Mouse (Mus musculus): ENCODE measurements around the gene Pgm3. TPM values are rescaled to one million over a fixed set of nuclear protein-coding genes. Genes with fewer than 3 reads are reported as not detected.

Pgm3 gene
- polyA plus RNA-seq, 1 experiment from 2014 or later = 21.2 TPM

DNA sequence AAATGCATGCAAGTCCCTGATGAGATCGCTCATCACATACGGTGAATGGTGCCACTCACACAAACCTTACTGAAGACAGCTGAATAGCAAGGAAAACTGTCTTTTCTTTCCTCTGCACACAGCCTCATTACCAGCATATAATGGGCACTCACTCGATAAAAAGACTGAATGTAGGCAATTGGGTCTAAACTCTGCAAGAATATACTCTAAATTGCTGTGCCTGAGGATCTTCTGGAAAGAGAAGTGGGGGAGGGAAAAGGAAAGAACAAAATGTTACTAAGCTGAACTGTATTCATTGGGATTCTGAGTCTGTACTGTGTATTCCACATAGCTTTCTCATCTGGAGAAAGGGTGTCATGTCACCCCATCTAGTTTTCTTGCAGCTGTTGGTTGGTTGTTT lies 28.2 kb downstream of the Pgm3 start:
- H3K4me3 ChIP-seq (ENCODE audit: low read depth, low read length) = no peak overlapping the region
- TF ChIP-seq EP300 (optimal IDR thresholded peaks at IDR 0.05) = no peak
- no peak for ATAC-seq (ENCODE audit: low FRiP score, low TSS enrichment)
- no peak for DNase-seq (ENCODE audit: low spot score)
- H3K9ac ChIP-seq (ENCODE audit: low read length) = no peak overlapping the region
- H3K36me3 ChIP-seq (ENCODE audit: control insufficient read depth, insufficient read depth, low read length) = peaks cover 8% of the 10 kb centered on the region
- no peak overlapping the region for H3K27ac ChIP-seq (replicated peaks)
- H3K9me3 ChIP-seq (ENCODE audit: control insufficient read depth, low read length) = no peaks in the 10 kb centered on the region
- H3K4me1 ChIP-seq (replicated peaks; ENCODE audit: control insufficient read depth, insufficient read depth) = no peaks in the 10 kb centered on the region
- WGBS = 95% methylated on average over 3 of the region's 3 CpGs
- H3K27me3 ChIP-seq (ENCODE audit: control insufficient read depth, insufficient read depth, low read length) = no peaks in the 10 kb centered on the region
- H3K4me2 ChIP-seq (replicated peaks; ENCODE audit: low read depth) = no peak overlapping the region

GRCm38 (mm10) chr9:86534071-86534470 lies 37.6 kb downstream of the Pgm3 start:
- H3K9me3 ChIP-seq (ENCODE audit: control insufficient read depth, low read length) = no peaks in the 10 kb centered on the region
- no peak overlapping the region for H3K9ac ChIP-seq (ENCODE audit: low read length)
- H3K4me3 ChIP-seq (ENCODE audit: low read depth, low read length) = no peak overlapping the region
- ATAC-seq (ENCODE audit: low FRiP score, low TSS enrichment) (no peak), DNase-seq (ENCODE audit: low spot score) (no peak)
- H3K27ac ChIP-seq (replicated peaks) = no peak overlapping the region
- no peaks in the 10 kb centered on the region for H3K4me1 ChIP-seq (replicated peaks; ENCODE audit: control insufficient read depth, insufficient read depth)
- no peak overlapping the region for H3K4me2 ChIP-seq (replicated peaks; ENCODE audit: low read depth)
- H3K27me3 ChIP-seq (ENCODE audit: control insufficient read depth, insufficient read depth, low read length) = no peaks in the 10 kb centered on the region
- 81% methylated on average over 5 of the region's 5 CpGs for WGBS
- no peaks in the 10 kb centered on the region for H3K36me3 ChIP-seq (ENCODE audit: control insufficient read depth, insufficient read depth, low read length)
- TF ChIP-seq EP300 (optimal IDR thresholded peaks at IDR 0.05) (no peak), CTCF (IDR thresholded peaks at IDR 0.05; ENCODE audit: low read depth) (no peak)

DNA sequence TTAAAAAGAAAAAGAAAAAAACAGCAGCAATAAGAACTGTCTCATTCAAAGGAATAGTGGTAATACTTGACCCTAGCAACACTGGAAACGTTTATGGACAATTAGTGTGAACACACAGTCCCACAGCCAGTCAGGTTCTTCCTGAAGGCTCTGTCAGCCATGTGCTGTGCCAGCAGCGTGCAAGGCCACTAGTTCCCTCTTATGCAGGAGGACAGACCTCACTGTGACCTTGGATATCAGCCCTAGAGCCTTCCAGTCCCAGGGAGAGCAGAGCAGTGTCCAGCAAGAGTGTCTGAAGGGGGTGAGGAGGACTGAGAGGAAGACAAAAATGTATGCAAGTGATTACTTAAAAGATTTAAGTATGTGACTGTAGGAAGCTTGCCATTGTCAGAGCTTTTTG lies 46.0 kb downstream of the Pgm3 start:
- TF ChIP-seq CTCF (IDR thresholded peaks at IDR 0.05; ENCODE audit: low read depth) (no peak), EP300 (optimal IDR thresholded peaks at IDR 0.05) (no peak)
- no peak overlapping the region for H3K9ac ChIP-seq (ENCODE audit: low read length)
- no peaks in the 10 kb centered on the region for H3K4me1 ChIP-seq (replicated peaks; ENCODE audit: control insufficient read depth, insufficient read depth)
- WGBS = 75% methylated on average over 2 of the region's 2 CpGs
- ATAC-seq (ENCODE audit: low FRiP score, low TSS enrichment) = no peak
- H3K36me3 ChIP-seq (ENCODE audit: control insufficient read depth, insufficient read depth, low read length) = peaks cover 10% of the 10 kb centered on the region; the same call in 1 of the 2 replicates
- DNase-seq (ENCODE audit: low spot score) = no peak
- no peaks in the 10 kb centered on the region for H3K27me3 ChIP-seq (ENCODE audit: control insufficient read depth, insufficient read depth, low read length)
- H3K27ac ChIP-seq (replicated peaks) = no peak overlapping the region
- H3K4me2 ChIP-seq (replicated peaks; ENCODE audit: low read depth) = no peak overlapping the region
- no peak overlapping the region for H3K4me3 ChIP-seq (ENCODE audit: low read depth, low read length)
- no peaks in the 10 kb centered on the region for H3K9me3 ChIP-seq (ENCODE audit: control insufficient read depth, low read length)

- Histone ChIP-seq H3K27me3 (ENCODE audit: control insufficient read depth, insufficient read depth, low read length) (no peaks in the 10 kb centered on the region), H3K36me3 (ENCODE audit: control insufficient read depth, insufficient read depth, low read length) (peaks cover 17% of the 10 kb centered on the region; the same call in 1 of the 2 replicates), H3K27ac (replicated peaks) (no peak overlapping the region), H3K9me3 (ENCODE audit: control insufficient read depth, low read length) (no peaks in the 10 kb centered on the region), H3K9ac (ENCODE audit: low read length) (no peak overlapping the region), H3K4me1 (replicated peaks; ENCODE audit: control insufficient read depth, insufficient read depth) (no peaks in the 10 kb centered on the region), H3K4me2 (replicated peaks; ENCODE audit: low read depth) (no peak overlapping the region), H3K4me3 (ENCODE audit: low read depth, low read length) (no peak overlapping the region)
- ATAC-seq (ENCODE audit: low FRiP score, low TSS enrichment) (no peak), DNase-seq (ENCODE audit: low spot score) (no peak)
- no peak for TF ChIP-seq EP300 (optimal IDR thresholded peaks at IDR 0.05)
- 0 out of 2 replicates have a peak, but pooled peaks have one; percentile 14 for TF ChIP-seq CTCF (IDR thresholded peaks at IDR 0.05; ENCODE audit: low read depth)
Measured at GRCm38 (mm10) chr9:86522335-86522734, 49.3 kb downstream of the Pgm3 start.

GRCm38 (mm10) chr9:86514798-86515197 lies 56.8 kb downstream of the Pgm3 start:
- H3K27ac ChIP-seq (replicated peaks) = no peak overlapping the region
- no peak overlapping the region for H3K4me2 ChIP-seq (replicated peaks; ENCODE audit: low read depth)
- ATAC-seq (ENCODE audit: low FRiP score, low TSS enrichment) = no peak
- H3K4me1 ChIP-seq (replicated peaks; ENCODE audit: control insufficient read depth, insufficient read depth) = no peaks in the 10 kb centered on the region
- no peak overlapping the region for H3K9ac ChIP-seq (ENCODE audit: low read length)
- WGBS = 94% methylated on average over 4 of the region's 4 CpGs
- H3K36me3 ChIP-seq (ENCODE audit: control insufficient read depth, insufficient read depth, low read length) = peaks cover 25% of the 10 kb centered on the region
- H3K9me3 ChIP-seq (ENCODE audit: control insufficient read depth, low read length) = no peaks in the 10 kb centered on the region
- TF ChIP-seq CTCF (IDR thresholded peaks at IDR 0.05; ENCODE audit: low read depth) (no peak), EP300 (optimal IDR thresholded peaks at IDR 0.05) (no peak)
- no peaks in the 10 kb centered on the region for H3K27me3 ChIP-seq (ENCODE audit: control insufficient read depth, insufficient read depth, low read length)
- no peak for DNase-seq (ENCODE audit: low spot score)
- no peak overlapping the region for H3K4me3 ChIP-seq (ENCODE audit: low read depth, low read length)

GRCm38 (mm10) chr9:86514390-86514789 lies 57.3 kb downstream of the Pgm3 start:
- ATAC-seq (ENCODE audit: low FRiP score, low TSS enrichment) = no peak
- peaks cover 25% of the 10 kb centered on the region for H3K36me3 ChIP-seq (ENCODE audit: control insufficient read depth, insufficient read depth, low read length)
- no peaks in the 10 kb centered on the region for H3K9me3 ChIP-seq (ENCODE audit: control insufficient read depth, low read length)
- no peaks in the 10 kb centered on the region for H3K27me3 ChIP-seq (ENCODE audit: control insufficient read depth, insufficient read depth, low read length)
- H3K4me2 ChIP-seq (replicated peaks; ENCODE audit: low read depth) = no peak overlapping the region
- WGBS = 78% methylated on average over 3 of the region's 3 CpGs
- no peak overlapping the region for H3K27ac ChIP-seq (replicated peaks)
- no peak overlapping the region for H3K4me3 ChIP-seq (ENCODE audit: low read depth, low read length)
- TF ChIP-seq CTCF (IDR thresholded peaks at IDR 0.05; ENCODE audit: low read depth) (no peak), EP300 (optimal IDR thresholded peaks at IDR 0.05) (no peak)
- H3K9ac ChIP-seq (ENCODE audit: low read length) = no peak overlapping the region
- no peaks in the 10 kb centered on the region for H3K4me1 ChIP-seq (replicated peaks; ENCODE audit: control insufficient read depth, insufficient read depth)
- no peak for DNase-seq (ENCODE audit: low spot score)
